Mouse (Mus musculus): ENCODE data around the gene Furin. TPM values are rescaled to one million over a fixed set of nuclear protein-coding genes. Genes with fewer than 3 reads are reported as not detected.

Furin gene
- polyA plus RNA-seq, 1 experiment, result 56.4 TPM

DNA sequence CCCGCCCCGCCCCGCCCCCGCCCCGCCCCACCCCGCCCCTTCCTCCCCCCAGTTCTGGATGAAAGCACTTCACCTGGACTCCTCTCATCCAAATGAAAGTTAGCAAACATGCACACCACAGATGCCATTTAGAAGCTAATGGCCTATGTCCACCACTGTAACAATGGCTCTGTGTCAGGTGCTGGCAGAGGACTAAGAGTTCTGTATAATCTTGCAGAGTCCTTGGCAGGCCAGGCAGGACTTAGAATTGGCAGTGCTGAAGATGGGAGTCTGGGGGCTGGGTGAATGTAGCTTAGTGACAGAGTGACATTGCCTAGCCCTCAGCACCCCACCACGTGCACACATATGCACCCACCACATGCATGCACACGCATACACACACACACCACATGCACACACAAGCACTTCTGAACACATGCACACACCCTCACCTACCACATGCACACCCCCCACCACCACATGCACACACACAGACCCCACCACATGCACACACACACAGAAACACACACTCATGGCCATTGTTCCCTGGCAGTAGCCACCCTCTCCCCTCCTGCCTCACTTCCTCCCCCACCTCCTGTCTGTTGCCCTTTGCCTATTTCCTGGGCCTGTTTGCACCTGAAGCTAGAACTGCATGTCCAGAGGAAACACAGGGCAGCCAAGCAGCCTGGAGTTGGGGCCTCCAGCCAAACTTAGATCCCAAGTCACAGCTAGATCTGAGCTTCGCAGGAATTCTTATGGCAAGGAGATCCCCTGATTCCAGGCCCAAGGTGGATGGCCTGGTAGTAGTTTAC, 8.5 kb upstream of the Furin start:
- WGBS, result 92% methylated on average over 9 of the region's 9 CpGs
- Histone ChIP-seq H3K4me1 (replicated peaks; ENCODE audit: control insufficient read depth, insufficient read depth, low read length) (peaks cover 44% of the 10 kb centered on the region), H3K4me3 (ENCODE audit: control insufficient read depth, insufficient read depth, low read length) (no peak overlapping the region), H3K36me3 (ENCODE audit: control insufficient read depth, insufficient read depth, low read length) (no peaks in the 10 kb centered on the region), H3K27me3 (ENCODE audit: control insufficient read depth, insufficient read depth, low read length) (no peaks in the 10 kb centered on the region), H3K27ac (ENCODE audit: control insufficient read depth, insufficient read depth, low read length) (peak overlapping the region; percentile 87)
- TF ChIP-seq POLR2A (IDR thresholded peaks at IDR 0.05; ENCODE audit: control insufficient read depth, extremely low read depth, insufficient read depth, low read length, poor library complexity) (no peak), CTCF (IDR thresholded peaks at IDR 0.05; ENCODE audit: borderline replicate concordance, control insufficient read depth, extremely low read depth, insufficient read depth, low read length, poor library complexity) (no peak)
- DNase-seq, result peak; percentile 35

DNA sequence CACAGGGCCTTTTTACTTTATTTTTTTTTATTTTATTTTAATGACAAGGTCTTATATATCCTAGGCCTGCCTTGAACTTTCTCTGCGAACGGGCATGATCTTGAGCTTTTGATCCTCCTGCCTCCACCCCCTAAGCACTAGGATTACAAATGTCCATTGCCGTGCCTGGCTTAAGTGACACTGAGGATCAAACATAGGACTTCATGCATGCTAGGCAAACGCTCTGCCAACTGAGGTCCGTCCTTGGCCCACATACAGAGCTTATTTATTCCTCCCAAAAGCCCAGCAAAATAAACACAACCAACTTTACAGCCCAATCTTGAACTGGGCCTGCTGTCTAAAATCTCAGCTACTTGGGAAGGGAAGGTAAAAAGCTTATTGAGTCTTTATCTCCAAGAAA, 7.5 kb upstream of the Furin start:
- no peak for TF ChIP-seq POLR2A (IDR thresholded peaks at IDR 0.05; ENCODE audit: control insufficient read depth, extremely low read depth, insufficient read depth, low read length, poor library complexity)
- TF ChIP-seq CTCF (IDR thresholded peaks at IDR 0.05; ENCODE audit: borderline replicate concordance, control insufficient read depth, extremely low read depth, insufficient read depth, low read length, poor library complexity), result no peak
- Histone ChIP-seq H3K27ac (ENCODE audit: control insufficient read depth, insufficient read depth, low read length) (no peak overlapping the region), H3K27me3 (ENCODE audit: control insufficient read depth, insufficient read depth, low read length) (no peaks in the 10 kb centered on the region), H3K36me3 (ENCODE audit: control insufficient read depth, insufficient read depth, low read length) (no peaks in the 10 kb centered on the region), H3K4me3 (ENCODE audit: control insufficient read depth, insufficient read depth, low read length) (no peak overlapping the region), H3K4me1 (replicated peaks; ENCODE audit: control insufficient read depth, insufficient read depth, low read length) (peaks cover 36% of the 10 kb centered on the region)
- DNase-seq, result no peak
- WGBS, result 97% methylated on average over 5 of the region's 5 CpGs

DNA sequence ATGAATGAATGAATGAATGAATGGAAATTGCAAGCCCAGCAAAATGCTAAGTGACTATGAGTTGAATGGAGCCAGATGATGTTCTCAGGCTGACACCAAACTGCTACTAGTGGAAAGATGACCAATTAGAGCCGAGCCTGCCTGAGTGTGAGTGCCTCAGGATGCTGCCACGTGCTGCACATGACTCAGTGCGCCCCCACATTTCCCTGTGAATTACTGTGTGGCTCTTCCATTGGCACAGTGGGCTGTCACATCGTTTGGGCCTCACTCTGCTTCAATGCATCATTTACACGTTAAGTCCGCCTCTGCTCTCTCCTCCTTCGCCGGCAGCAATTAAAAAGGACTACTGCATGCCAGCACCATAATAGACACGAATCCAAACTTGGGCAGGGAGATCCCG, 7.0 kb upstream of the Furin start:
- H3K4me3 ChIP-seq (ENCODE audit: control insufficient read depth, insufficient read depth, low read length), result no peak overlapping the region
- TF ChIP-seq POLR2A (IDR thresholded peaks at IDR 0.05; ENCODE audit: control insufficient read depth, extremely low read depth, insufficient read depth, low read length, poor library complexity) (no peak), CTCF (IDR thresholded peaks at IDR 0.05; ENCODE audit: borderline replicate concordance, control insufficient read depth, extremely low read depth, insufficient read depth, low read length, poor library complexity) (no peak)
- H3K27me3 ChIP-seq (ENCODE audit: control insufficient read depth, insufficient read depth, low read length), result no peaks in the 10 kb centered on the region
- 95% methylated on average over 10 of the region's 10 CpGs for WGBS
- no peak for DNase-seq
- H3K27ac ChIP-seq (ENCODE audit: control insufficient read depth, insufficient read depth, low read length), result no peak overlapping the region
- peaks cover 31% of the 10 kb centered on the region for H3K4me1 ChIP-seq (replicated peaks; ENCODE audit: control insufficient read depth, insufficient read depth, low read length)
- no peaks in the 10 kb centered on the region for H3K36me3 ChIP-seq (ENCODE audit: control insufficient read depth, insufficient read depth, low read length)

DNA sequence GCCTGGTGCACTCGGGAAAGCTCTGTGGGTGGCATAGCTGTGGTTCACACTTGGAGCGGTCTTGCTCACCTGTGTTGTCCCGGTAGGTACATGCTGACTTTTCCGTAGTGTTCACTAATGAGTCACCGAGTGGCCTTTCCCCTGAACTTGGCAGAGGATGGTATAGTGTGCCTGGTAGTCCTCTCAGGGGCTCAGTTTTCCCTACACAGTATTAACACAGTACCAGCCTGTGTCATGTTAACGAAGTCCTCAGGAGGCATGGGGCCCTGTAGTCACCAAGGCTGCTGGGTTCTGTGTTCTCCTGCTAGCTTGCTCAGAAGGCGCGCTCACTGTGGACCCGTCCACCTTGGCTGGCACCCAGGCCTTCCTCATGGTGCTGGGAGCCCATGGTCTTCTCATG, 5.1 kb upstream of the Furin start:
- Histone ChIP-seq H3K4me3 (ENCODE audit: control insufficient read depth, insufficient read depth, low read length) (no peak overlapping the region), H3K4me1 (replicated peaks; ENCODE audit: control insufficient read depth, insufficient read depth, low read length) (peaks cover 17% of the 10 kb centered on the region), H3K27ac (ENCODE audit: control insufficient read depth, insufficient read depth, low read length) (no peak overlapping the region), H3K36me3 (ENCODE audit: control insufficient read depth, insufficient read depth, low read length) (no peaks in the 10 kb centered on the region), H3K27me3 (ENCODE audit: control insufficient read depth, insufficient read depth, low read length) (no peaks in the 10 kb centered on the region)
- TF ChIP-seq CTCF (IDR thresholded peaks at IDR 0.05; ENCODE audit: borderline replicate concordance, control insufficient read depth, extremely low read depth, insufficient read depth, low read length, poor library complexity) (no peak), POLR2A (IDR thresholded peaks at IDR 0.05; ENCODE audit: control insufficient read depth, extremely low read depth, insufficient read depth, low read length, poor library complexity) (no peak)
- WGBS, result 94% methylated on average over 9 of the region's 9 CpGs
- no peak for DNase-seq

DNA sequence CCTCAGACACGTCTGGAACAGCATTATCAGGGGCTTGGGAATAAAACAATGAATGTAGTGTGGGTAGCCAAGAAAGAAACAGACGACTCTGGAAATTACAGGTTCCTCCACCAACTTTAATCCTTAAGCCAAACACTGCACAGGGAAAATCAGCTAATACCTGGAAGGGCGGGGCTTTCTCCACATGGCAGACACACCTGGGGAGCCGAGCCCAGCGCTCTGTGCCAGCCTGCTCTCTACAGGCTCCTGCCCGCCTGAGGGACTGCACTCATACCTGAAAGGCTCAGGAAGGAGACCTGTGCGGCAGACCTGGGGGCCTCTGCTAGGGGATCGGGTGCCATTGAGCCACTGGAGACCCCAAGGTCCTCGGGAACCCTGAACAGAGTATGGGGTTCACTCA, 2.5 kb upstream of the Furin start:
- WGBS, result 95% methylated on average over 9 of the region's 9 CpGs
- H3K27me3 ChIP-seq (ENCODE audit: control insufficient read depth, insufficient read depth, low read length), result no peaks in the 10 kb centered on the region
- no peak for DNase-seq
- no peaks in the 10 kb centered on the region for H3K36me3 ChIP-seq (ENCODE audit: control insufficient read depth, insufficient read depth, low read length)
- no peak overlapping the region for H3K4me3 ChIP-seq (ENCODE audit: control insufficient read depth, insufficient read depth, low read length)
- peaks cover 9% of the 10 kb centered on the region for H3K4me1 ChIP-seq (replicated peaks; ENCODE audit: control insufficient read depth, insufficient read depth, low read length)
- no peak for TF ChIP-seq POLR2A (IDR thresholded peaks at IDR 0.05; ENCODE audit: control insufficient read depth, extremely low read depth, insufficient read depth, low read length, poor library complexity)
- no peak for TF ChIP-seq CTCF (IDR thresholded peaks at IDR 0.05; ENCODE audit: borderline replicate concordance, control insufficient read depth, extremely low read depth, insufficient read depth, low read length, poor library complexity)
- no peak overlapping the region for H3K27ac ChIP-seq (ENCODE audit: control insufficient read depth, insufficient read depth, low read length)

DNA sequence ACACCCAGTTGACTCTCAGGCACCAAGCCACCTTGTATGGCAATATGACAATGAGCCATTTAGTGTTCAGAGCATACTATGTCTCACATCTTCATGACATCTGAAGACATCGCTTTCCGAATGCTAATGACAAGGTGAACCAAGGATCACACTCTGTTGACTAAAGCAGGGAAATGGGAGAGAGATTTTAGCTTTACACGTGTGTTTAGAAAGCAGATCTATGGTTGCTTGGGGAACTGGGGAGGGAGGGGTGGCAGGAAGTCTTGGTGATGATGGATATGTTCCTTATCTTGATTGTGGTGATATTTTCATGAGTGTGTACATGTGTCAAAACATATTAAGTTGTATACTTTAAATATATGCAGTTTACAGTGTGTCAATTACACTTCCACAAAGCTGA, 950 bp upstream of the Furin start:
- Histone ChIP-seq H3K27me3 (ENCODE audit: control insufficient read depth, insufficient read depth, low read length) (no peaks in the 10 kb centered on the region), H3K4me1 (replicated peaks; ENCODE audit: control insufficient read depth, insufficient read depth, low read length) (peaks cover 15% of the 10 kb centered on the region), H3K4me3 (ENCODE audit: control insufficient read depth, insufficient read depth, low read length) (no peak overlapping the region), H3K27ac (ENCODE audit: control insufficient read depth, insufficient read depth, low read length) (no peak overlapping the region), H3K36me3 (ENCODE audit: control insufficient read depth, insufficient read depth, low read length) (no peaks in the 10 kb centered on the region)
- WGBS, result 71% methylated on average over 3 of the region's 3 CpGs
- TF ChIP-seq POLR2A (IDR thresholded peaks at IDR 0.05; ENCODE audit: control insufficient read depth, extremely low read depth, insufficient read depth, low read length, poor library complexity) (no peak), CTCF (IDR thresholded peaks at IDR 0.05; ENCODE audit: borderline replicate concordance, control insufficient read depth, extremely low read depth, insufficient read depth, low read length, poor library complexity) (no peak)
- no peak for DNase-seq
